Mouse (Mus musculus) fat pad, adult 2 months (tissue): ENCODE measurements around the gene Mrpl34.

ENCODE experiments used
- DNase-seq: peaks from one replicate; pipeline ENCODE4 v3.0.0-alpha.2; 2011; ENCODE audit warnings: low read depth, low spot score; ENCODE audit errors: extremely low read depth

Gene Mrpl34

DNA sequence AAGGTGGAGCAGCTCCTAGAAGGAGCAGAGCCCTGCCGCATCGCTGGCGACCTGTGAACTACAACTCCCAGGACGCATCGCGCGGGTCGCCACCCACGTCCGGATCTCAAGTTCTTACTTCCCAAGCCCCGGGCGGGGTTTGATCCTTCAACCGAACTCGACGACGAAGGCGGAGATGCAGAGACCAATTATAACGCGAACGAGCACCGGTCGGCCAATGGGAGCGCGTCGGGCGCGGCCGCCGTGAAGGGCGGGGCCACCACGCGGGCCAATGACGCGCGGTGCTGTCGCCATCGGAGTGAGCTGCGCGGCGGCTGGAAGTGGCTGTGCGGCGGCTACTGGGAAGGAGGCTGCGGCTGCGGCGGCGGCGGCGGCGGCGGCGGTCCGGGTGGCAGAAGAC lies 4.2 kb downstream of the Mrpl34 start, which contains the start of gene Dda1:
Gene Dda1 (plus strand): TSS at position 284 of the 400 bp plus-strand sequence.
- peak; percentile 90 for DNase-seq

DNA sequence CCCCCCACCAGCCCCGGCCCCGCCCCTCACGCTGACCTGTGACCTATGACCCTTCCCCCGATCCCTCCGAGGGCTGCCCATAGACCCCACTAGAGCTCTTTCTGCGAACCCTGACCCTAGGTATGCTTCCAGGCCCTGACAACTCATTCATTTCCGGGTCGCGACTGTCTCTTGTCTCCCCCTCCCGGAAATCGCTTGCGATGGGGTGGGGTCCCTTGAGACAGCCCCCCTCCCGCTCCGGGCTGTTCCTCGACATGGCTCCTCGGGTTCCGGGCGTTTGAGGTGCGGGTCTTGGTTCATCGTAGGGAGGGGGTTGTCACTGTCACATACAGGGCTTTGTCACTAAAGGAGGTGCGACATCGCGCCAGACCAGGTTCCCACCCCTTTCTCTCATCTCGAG lies 4.7 kb downstream of the Mrpl34 start:
- no peak for DNase-seq

DNA sequence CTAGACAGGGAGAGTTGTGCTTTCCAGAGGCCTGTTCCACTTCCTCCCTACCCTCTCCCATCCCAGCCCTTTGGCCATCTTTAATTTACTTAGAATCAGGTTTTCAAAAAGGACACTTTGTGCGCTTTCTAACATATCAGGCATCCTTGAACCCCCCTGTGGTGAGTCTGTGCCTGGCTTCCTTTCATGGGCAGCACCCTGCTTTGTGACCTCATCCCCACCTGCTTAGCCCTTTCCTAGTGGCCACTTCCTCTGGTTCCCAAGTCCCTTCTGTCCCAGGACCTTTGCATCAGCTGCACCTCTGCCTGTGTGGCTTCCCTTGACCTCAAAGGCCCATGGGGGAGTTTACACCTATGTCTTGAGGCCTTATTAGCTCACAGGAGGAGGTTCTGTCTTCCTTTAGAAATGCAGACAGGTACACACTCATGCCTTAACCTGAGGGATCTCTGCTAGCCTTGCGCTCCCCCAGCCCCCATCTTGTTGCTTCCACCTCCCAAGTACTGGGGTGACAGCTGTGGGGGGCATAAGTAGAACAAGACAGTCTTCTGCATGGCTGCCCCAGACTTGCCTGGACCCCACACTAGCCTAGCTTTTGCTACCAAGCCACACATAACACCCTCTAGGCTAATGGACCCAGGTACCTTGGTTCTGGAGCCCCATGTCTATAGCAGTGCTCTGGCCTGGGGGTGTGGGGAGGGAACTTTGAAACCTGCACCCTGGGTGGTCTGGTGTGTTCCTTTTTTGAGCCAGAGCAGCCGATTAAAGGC lies 5.6 kb downstream of the Mrpl34 start:
- DNase-seq, result no peak

DNA sequence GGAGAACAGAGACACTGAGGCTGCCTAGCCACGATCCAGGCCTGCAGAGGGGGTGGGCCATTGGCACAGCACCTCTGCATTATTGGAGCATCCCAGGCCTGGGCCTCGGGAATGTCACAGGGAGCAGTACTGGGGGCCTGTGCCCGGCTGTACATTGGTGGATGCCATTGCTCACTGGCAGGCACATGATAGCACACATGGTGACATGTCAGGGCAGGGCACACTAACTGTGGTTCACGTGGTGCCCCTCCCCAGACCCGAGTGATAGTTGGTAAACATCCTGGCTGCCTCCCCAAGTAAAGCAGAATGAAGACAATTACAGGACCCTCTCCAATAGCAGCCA lies 6.1 kb downstream of the Mrpl34 start:
- no peak for DNase-seq

DNA sequence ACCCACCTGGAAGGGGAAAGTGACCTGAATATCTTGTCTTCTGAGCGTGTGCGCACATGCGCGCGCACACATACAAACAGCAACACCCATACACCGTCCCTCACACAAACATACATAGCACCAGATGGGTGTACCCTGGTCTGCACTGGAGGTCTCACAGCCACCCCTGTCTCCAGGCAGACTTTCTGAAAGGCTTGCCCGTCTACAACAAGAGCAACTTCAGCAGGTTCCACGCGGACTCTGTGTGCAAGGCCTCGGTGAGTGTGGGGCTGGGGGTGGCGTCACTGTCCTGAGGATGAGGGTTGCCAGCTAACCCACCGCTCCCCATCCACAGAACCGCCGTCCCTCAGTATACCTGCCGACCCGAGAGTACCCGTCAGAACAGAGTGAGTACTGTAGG lies 7.1 kb downstream of the Mrpl34 start:
- DNase-seq, result no peak

DNA sequence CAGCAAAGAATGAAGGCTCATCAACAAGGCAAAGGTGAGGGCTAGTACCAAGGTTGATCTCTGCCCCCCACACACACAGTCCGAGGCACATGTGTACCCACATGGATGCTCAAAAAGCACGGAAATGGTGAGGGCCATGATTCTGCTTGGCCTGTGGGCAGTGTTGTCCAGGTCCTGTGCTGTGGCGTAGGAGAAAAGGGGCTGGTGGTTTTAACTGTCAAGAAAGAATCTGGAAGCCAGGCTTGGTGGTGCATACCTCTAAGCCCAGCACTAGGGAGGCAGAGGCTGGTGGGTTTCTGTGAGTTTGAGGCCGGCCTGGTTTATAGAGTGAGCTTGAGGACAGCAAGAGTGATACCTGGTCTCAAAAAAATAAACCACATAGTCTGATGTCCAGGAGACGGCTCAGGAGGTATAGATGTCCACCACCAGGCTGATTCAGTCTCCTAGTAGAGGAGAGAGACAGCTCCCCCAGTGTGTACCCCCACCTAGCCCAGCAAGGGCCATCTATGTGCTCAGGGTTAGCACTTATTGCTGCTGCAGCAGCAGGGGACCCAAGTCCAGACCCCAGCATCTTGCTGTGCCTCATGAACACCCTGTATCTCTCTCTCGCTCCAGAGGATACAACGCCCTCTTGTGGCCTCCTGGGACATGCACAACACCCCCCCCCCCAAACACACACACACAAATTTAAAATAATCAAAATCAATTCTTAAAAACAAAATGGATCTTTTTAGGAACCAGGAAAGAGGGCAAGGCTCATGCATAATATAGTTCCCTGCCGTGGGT lies 8.0 kb downstream of the Mrpl34 start:
- DNase-seq, result no peak

DNA sequence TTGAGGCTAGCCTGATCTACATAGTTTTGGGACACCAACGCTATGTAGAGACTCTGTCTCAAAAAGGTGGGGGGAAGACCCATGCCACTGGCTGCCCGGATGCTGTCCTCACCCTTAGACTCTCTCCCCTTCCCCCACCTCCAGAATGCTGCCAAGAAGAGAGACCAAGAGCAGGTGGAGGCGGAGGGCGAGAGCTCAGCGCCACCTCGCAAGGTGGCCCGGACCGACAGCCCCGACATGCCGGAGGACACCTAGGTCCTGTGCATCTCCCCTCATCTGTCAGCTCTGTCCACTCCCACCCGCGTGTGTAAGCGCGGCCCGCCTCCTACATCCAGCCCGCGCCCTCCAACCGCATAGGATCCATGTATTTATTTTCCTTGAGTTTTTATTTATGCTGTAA lies 9.6 kb downstream of the Mrpl34 start:
- DNase-seq, result no peak

DNA sequence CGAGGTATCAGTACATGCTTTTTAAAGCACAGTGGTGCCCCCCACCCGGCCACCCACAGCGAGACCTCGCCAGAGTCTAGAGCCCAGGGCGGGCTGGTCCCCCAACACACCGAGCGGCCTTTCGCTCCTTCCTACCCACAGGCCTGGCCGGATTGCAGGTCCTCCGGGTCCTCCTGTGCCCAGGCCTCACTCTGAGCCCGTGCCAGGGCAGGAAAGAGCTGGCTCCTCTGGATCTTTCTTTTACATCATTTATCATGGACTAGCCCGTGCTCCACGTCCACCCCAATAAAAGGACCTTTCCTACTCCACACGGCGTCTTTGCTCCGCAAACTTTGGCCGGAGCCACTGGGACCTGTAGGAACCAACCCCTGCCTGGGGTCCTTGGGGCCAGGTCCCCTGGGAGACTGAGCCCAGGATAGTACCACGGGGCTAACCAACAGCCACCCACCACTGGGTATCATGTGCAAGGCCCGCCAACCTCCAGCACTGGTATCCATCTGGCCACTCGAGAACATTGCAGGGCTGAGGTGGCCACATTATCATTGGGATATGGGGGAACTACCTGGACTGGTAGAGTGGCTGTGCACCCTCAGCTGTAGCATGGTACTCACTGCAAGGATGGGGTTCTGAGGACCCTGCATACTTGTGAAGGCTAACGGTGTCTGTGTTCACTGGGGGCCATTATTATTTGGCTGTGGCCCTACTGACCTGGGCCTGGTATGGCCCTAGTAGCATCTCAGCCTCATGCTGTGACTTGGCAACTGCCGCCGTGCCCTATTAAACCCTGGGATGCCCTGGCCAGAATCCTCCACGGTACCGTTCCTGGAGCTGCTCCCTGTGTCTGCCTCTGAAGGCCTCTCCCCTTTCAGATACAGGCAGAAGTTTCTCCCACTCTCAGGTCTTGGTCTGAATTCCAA lies 10.3 kb downstream of the Mrpl34 start:
- no peak for DNase-seq

DNA sequence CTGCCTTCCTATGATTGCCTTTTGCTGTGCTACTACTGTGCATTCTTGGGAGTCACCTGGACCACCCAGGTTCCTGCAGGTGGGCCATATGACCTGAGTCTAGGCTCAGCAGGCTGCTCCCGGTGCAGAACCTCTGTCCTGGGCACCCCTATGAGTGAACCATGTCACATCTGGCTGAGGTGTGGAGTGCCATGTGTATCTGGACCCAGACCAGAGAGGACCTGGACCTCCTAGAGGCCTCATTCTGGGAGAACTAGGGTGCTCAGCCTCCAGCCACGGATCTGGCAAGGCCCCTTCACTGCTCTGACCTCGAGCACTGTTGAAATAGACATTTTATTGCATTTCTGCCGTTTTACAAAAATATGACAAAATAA lies 10.9 kb downstream of the Mrpl34 start:
- no peak for DNase-seq

DNA sequence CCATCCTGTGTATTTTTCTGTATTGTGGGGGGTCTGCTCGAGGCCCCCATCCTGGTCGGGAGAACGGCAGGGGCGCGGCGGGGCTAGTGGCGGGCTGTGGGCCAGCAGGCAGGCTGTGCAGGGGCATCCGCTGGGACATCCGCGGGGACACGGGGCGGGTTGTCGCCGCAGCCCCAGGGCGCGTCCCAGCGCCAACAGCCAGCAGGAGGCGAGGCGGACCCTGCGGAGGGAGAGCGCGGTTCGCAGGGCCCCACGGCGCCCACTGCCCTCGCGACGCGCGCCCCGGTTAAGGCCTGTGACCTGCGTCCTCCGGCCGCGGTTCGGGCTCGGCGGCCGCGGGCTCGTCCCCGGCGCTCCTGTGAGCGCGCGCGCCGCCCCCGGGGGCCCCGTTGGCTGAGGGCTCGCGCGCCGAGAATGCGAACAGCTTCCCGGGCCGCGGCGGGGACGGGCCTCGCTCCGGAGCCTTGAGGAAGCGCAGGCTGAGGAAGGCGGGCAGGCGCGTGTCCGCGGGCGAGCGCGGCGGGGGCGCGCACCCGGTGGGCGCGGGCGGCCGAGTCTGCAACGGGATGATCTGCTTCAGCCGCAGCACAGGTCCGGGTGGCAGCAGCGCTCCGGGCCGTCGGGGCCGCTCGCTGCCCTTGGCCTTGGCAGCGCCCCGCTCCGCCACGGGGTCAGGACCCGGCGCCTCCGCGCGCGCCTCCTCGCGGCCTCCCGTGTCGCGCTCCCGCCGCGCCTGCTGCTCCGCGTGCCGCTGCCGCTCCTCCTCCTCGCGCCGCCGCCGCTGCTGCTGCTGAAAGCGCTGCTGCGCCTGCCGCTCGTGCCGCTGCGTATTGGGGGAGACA lies 11.6 kb downstream of the Mrpl34 start:
- DNase-seq, result no peak

DNA sequence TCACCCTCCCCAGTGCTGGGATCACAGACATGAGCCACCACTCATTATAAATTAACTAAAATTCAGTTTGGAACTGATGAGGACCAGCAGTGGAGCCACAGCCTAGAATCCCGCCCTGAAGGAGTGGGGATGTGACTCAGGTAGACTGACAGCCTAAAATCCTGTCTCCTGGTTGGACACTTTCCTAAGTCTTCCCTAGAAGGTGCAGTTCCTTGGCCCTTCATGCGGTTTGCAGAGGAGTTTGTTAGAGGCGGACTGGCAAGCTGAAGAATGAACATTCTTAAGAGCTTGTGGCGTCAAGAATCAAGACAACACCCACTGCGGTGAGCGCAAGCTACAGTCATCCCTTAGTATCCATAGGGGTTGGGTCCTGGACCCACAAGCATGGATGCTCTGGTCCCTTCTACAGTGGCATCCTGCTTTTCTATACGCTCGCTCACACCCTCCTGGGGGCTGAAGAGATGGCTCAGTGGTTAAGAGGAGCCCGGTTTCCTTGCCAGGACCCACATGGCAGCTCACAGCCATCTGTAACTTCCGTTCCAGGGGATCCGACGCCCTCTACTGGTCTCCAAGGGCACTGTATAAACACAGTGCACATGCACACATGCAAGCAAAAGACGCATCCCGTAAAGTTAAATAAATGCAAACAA lies 12.6 kb downstream of the Mrpl34 start:
- no peak for DNase-seq

DNA sequence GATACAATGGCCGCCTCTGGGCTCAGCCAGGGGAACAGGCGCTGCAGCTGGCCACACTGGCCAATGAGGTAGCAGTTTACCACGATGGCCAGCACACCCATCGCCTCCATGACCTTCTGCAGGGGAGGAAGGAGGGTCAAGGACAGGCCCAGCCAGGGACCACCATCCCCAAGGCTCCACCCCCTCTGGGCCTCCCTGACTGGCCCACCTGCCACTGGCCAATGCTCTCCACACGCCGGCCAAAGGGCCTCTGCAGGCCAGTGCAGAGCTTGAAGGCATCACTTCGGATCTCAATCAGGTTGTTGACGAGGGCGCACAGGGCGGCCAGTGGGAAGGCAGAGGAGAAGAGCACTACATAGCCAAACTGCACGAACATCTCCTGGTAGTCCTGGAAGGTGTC lies 14.2 kb downstream of the Mrpl34 start:
- no peak for DNase-seq

DNA sequence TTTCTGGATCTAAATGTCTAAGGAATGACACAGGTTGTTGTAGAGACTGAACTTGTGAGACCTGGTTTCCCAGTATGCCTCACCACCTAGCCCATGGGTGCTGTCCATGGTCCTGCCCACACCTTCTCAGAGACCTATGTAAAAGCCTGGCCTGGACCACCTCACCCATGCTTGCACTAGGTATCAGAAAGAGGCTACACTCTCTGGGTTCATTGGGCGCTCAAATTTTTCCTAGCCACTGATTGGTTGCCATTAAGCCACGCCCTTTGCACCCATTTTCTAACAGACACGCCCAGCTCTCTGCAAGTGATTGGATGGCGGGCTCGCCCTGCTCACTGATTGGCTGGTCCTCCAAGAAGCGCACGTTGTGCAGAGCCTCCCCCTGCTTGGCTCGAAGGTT lies 19.2 kb downstream of the Mrpl34 start:
- no peak for DNase-seq

DNA sequence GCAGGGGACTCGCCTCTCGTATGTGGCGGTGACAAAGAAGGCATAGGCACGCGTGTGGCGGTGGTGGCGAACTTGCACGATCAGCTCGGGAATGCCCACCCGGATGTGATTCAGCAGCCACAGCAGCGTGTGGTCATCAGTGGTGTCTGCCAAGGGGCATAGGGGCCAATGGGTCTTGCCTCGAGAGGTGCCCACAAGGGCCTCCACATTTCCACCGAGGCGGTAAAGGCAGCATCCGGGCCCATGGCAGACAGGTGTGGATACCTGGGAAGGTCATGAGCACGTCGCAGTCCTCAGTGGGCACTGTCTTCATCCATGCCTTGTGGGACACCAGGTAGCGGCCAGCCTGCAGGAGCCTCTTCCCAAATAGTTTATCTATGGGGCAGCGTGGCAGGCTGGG lies 20.0 kb downstream of the Mrpl34 start:
- DNase-seq, result no peak

DNA sequence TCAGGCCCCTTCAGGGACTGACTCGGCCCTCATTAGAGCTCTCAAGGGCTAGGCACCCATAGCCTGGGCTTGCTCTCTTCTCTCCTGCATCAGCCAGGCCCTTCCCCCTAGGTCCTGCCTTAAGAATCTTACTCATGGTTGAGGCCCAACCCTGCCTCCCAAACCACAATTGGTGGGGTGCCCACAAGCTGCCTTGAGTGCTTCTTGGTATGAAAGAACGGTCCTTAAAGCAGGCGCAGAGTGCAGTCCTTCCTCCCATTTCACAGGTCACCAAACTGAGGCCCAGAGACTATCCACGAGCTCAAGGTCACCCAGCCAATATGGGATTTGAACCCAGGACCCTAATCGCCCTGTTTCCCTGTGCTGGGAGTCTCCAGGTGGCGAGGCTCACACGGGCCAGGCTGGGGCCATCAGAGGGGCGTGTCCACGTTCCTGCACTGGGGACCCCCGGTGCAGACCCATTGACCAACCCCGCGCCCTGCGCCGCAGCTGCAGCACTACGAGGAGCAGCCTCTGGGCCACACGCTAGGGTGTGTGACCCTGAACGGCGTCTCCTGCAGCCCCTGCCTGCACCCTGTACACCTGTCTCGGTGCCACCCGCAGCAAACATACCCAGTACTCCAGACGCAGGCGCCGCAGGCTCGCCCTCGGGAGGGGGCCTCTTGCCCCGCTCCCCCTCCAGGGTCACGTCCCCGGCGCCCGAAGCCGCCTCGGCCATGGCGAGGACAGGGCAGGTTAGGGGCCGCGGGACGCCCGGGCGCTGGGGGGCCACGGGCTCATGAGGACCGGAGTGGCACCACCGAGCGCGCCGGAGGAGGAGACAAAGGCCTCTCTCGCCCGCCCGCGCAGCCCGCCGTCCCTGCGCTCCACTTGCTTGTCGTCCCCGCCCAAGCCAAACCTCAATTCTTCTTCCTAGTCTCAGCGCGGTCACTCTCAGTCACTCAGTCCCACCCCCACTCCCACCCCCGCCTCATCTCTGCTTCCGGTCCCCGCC lies 20.7 kb downstream of the Mrpl34 start, which contains the start of gene Ano8:
Gene Ano8 (minus strand): TSS at position 822 of the 994 bp plus-strand sequence.
- no peak for DNase-seq

DNA sequence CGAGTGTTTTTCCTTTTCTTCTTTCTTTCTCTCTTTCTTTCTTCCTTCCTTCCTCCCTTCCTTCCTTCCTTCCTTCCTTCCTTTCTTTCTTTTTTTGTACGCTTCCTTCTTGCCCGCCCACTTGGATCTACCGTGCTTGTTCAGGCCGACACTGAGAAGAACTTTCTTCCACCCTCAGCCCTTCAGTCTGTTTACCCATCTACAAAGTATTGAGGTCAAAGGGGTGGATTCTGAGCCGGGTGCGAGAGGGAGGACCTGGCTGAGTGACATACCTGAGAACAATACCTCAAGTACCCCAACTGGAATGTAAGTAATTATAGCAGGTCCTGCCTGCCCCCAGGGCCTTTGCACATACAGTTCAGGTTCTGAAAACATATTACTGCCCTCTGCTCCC lies 21.4 kb downstream of the Mrpl34 start:
- no peak for DNase-seq

DNA sequence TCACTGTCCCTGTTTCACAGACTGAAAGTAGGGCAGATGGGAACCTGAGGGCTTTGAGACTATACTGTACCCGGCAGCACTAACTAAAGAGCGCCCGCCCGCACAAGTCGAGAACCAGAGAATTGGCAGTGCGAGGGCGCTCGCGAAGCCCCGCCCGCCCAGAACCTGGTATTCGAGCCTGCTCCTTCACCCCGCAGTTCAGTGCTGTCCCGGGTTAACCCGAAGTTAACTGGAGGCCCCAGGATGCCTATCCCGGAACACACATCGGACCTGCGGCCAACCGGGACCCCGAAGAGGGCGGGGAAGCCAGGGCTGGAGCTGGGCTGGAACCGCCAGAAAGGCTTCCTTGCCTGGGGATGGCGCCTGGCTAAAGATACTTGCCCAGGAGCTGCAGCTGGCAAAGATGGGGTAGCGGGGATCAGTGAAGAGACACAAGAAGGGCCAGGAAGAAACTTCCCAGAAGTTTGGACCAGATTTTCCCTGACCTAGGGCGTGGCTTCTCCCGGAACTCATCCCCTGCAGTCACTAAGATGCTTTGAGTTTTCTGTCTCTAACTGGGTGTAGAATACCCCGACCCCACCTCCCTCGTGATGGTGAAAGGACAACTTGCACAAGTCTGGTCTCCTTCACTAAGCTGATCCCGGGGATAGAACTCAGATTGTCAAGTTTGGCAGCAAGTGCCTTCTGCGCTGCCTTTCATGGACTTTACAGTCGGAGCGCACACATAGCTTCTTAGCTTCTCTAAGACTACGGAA lies 23.1 kb downstream of the Mrpl34 start, which contains the start of gene Gtpbp3:
Gene Gtpbp3 (plus strand): TSS at position 413 of the 755 bp plus-strand sequence.
- DNase-seq, result no peak

DNA sequence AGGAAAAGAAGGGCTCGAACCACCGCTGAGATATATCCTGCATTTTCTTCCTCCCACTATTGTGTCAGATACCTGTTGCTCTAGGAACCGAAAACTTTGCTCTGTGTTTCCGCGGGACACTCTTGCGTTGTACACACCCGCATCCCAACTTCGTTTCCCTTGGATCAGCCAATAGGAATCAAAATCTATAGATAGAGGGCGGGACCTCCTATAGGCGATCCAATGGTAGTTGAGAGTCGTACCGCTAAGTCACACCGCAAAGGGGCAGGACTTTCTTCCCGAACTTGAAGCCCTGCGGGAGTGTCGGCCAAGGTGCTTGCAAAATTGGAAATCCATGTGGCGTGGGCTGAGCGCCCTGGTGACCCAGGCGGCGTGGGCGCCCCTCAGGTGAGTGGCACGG lies 23.7 kb downstream of the Mrpl34 start:
- DNase-seq, result peak; percentile 93
